Mouse (Mus musculus): Measurements from ENCODE around the gene Chst13. TPM values are rescaled to one million over a fixed set of nuclear protein-coding genes. Genes with fewer than 3 reads are reported as not detected.

Chst13 gene
- polyA plus RNA-seq, 1 experiment: 1.5 TPM

DNA sequence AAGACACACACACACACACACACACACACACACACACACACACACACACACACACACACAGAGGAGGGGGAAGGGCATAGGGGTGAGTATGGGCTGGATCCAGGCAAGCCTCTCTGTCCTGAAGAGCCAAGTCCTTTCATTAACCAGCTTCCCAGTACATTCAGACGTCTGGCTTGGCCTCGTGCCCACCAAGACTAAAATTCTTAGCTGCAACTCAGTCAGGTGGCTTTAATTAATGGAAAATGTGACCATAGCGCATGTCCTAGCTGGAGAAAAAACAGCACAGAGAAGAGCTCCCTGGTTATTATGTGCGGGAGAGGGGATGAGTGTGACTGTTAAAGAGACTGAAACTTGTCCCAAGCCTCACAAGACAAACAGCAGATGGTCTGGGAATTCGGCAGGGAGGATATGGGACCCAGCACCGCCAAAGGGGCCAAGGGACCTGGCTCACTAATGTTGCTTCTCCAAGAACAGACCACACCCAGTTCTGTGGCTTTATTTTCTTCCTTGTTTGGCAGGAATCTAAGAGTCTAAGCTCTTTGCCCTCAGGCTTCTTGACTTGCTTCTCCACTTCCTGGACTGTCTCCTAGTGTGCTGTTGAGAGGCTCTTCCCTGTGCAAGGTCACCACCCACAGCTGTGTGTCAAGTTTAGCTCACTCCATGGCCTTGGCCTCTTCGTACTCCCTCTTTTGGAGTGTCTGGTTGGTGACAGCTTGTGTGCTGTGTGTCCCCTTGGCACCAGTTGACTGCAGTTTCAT lies 35.2 kb upstream of the Chst13 start:
- peaks cover 13% of the 10 kb centered on the region; the same call in 1 of the 2 replicates for H3K4me1 ChIP-seq (ENCODE audit: control insufficient read depth, insufficient read depth, low read length)
- peak; percentile 80 for DNase-seq
- no peaks in the 10 kb centered on the region for H3K36me3 ChIP-seq (ENCODE audit: control insufficient read depth, insufficient read depth, low read length)
- H3K4me3 ChIP-seq (ENCODE audit: insufficient read depth, low read depth, low read length): no peak overlapping the region
- no peaks in the 10 kb centered on the region for H3K27me3 ChIP-seq (replicated peaks; ENCODE audit: control insufficient read depth, insufficient read depth, low read length)
- H3K27ac ChIP-seq (ENCODE audit: insufficient read depth, low read depth, low read length): peak overlapping the region; percentile 69
- WGBS: 17% methylated on average over 7 of the region's 7 CpGs
- TF ChIP-seq POLR2A (IDR thresholded peaks at IDR 0.05; ENCODE audit: low read depth, low read length): no peak
- no peak for TF ChIP-seq CTCF (conservative IDR thresholded peaks at IDR 0.05; ENCODE audit: insufficient read depth, insufficient read length, low read depth, low read length)

DNA sequence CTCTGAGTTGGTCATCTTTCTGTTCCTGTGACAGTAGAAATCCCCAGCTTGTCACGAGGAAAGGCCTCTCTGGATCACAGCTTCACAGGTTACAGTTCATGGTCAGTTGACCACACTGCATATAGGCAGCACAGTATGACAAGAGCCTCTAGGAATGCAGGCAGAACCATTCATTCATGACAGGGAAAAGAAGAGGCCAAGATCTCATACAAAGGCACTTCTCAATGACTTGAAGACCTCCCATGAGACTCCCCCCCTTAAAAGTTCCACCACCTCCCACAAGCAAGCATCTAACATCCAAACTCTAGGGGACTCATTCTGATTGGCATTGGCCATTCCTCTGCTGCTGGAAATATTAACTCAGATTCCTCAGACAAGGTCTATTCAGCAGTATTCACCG lies 34.5 kb upstream of the Chst13 start:
- Histone ChIP-seq H3K4me1 (ENCODE audit: control insufficient read depth, insufficient read depth, low read length) (peaks cover 13% of the 10 kb centered on the region; the same call in 1 of the 2 replicates), H3K27me3 (replicated peaks; ENCODE audit: control insufficient read depth, insufficient read depth, low read length) (no peaks in the 10 kb centered on the region), H3K36me3 (ENCODE audit: control insufficient read depth, insufficient read depth, low read length) (no peaks in the 10 kb centered on the region), H3K27ac (ENCODE audit: insufficient read depth, low read depth, low read length) (peak overlapping the region; percentile 69), H3K4me3 (ENCODE audit: insufficient read depth, low read depth, low read length) (no peak overlapping the region)
- no peak for DNase-seq
- TF ChIP-seq CTCF (conservative IDR thresholded peaks at IDR 0.05; ENCODE audit: insufficient read depth, insufficient read length, low read depth, low read length): no peak
- no peak for TF ChIP-seq POLR2A (IDR thresholded peaks at IDR 0.05; ENCODE audit: low read depth, low read length)
- WGBS: 31% methylated on average over 2 of the region's 2 CpGs

DNA sequence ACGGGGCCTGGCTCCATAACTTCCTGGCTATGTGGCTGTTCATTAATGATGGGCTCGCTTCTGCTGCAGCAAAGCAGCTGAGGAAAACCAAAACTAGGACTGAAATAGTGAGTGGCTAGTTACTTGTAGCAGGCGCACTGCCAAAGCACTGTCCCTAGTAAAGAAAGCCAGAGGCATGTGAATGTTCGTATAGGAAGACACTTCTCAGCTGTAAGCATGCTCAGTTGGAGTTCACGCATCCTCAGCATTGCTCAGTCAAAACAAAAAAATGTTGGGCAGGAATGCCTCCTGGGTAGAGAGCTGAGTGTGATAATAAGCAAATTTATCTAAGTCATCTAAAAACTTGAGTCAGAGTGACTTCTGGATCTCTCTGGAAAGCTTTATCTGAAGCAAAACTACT lies 33.2 kb upstream of the Chst13 start:
- 53% methylated on average over 5 of the region's 5 CpGs for WGBS

DNA sequence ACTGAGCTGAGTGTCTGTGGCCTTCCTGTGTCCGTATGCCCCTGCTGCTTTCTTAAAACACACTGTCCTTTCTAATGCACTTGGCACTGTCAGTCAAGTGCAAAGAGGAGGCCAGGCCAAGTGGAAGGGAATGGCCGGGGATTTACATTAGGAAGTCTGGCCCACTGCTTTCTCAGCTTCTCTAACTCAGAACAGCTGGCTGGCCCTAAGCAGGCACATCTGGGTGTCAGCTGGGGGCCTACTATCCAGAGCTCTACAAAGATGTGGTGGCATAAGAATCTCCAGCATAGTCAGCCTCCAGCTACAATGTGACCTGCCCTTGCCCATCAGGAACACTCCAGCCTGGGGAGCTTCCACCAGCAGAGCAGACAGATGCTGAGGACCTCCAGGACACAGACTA lies 25.0 kb upstream of the Chst13 start:
- WGBS: 87% methylated on average over 2 of the region's 2 CpGs
- no peaks in the 10 kb centered on the region for H3K4me1 ChIP-seq (ENCODE audit: control insufficient read depth, insufficient read depth, low read length)

More for the DNA sequence above, 33.2 kb upstream of the Chst13 start:
- TF ChIP-seq CTCF (conservative IDR thresholded peaks at IDR 0.05; ENCODE audit: insufficient read depth, insufficient read length, low read depth, low read length) (no peak), POLR2A (IDR thresholded peaks at IDR 0.05; ENCODE audit: low read depth, low read length) (no peak)
- Histone ChIP-seq H3K36me3 (ENCODE audit: control insufficient read depth, insufficient read depth, low read length) (no peaks in the 10 kb centered on the region), H3K4me3 (ENCODE audit: insufficient read depth, low read depth, low read length) (no peak overlapping the region), H3K27me3 (replicated peaks; ENCODE audit: control insufficient read depth, insufficient read depth, low read length) (no peaks in the 10 kb centered on the region), H3K27ac (ENCODE audit: insufficient read depth, low read depth, low read length) (no peak overlapping the region), H3K4me1 (ENCODE audit: control insufficient read depth, insufficient read depth, low read length) (peaks cover 13% of the 10 kb centered on the region; the same call in 1 of the 2 replicates)
- no peak for DNase-seq

DNA sequence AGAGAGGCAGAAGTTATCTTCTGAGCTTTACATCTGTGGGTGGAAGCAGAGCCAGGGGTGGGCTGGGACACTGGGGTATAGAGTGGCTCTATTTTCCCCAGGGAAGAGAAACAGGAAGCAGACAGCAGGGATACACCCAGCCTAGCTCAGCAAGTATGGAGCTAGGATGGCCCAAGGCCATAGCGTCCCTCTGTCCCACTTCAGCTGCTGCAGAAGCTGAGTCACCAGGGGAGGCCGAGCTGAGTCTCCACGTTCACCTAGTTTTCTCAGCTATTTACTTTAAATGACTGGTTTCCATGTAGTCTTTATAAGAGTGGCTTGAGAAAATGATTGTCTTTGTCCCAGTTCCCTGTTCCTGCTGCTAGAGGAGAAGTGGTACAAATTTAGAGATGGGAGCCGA lies 23.5 kb upstream of the Chst13 start:
- Histone ChIP-seq H3K27ac (ENCODE audit: insufficient read depth, low read depth, low read length) (no peak overlapping the region), H3K4me1 (ENCODE audit: control insufficient read depth, insufficient read depth, low read length) (no peaks in the 10 kb centered on the region), H3K4me3 (ENCODE audit: insufficient read depth, low read depth, low read length) (no peak overlapping the region), H3K36me3 (ENCODE audit: control insufficient read depth, insufficient read depth, low read length) (no peaks in the 10 kb centered on the region), H3K27me3 (replicated peaks; ENCODE audit: control insufficient read depth, insufficient read depth, low read length) (no peaks in the 10 kb centered on the region)
- TF ChIP-seq CTCF (conservative IDR thresholded peaks at IDR 0.05; ENCODE audit: insufficient read depth, insufficient read length, low read depth, low read length): no peak
- 74% methylated on average over 4 of the region's 4 CpGs for WGBS
- DNase-seq: no peak

More for the DNA sequence above, 25.0 kb upstream of the Chst13 start:
- H3K27me3 ChIP-seq (replicated peaks; ENCODE audit: control insufficient read depth, insufficient read depth, low read length): no peaks in the 10 kb centered on the region
- no peak overlapping the region for H3K4me3 ChIP-seq (ENCODE audit: insufficient read depth, low read depth, low read length)
- DNase-seq: no peak
- no peak for TF ChIP-seq CTCF (conservative IDR thresholded peaks at IDR 0.05; ENCODE audit: insufficient read depth, insufficient read length, low read depth, low read length)
- no peak for TF ChIP-seq POLR2A (IDR thresholded peaks at IDR 0.05; ENCODE audit: low read depth, low read length)
- H3K36me3 ChIP-seq (ENCODE audit: control insufficient read depth, insufficient read depth, low read length): no peaks in the 10 kb centered on the region
- no peak overlapping the region for H3K27ac ChIP-seq (ENCODE audit: insufficient read depth, low read depth, low read length)

DNA sequence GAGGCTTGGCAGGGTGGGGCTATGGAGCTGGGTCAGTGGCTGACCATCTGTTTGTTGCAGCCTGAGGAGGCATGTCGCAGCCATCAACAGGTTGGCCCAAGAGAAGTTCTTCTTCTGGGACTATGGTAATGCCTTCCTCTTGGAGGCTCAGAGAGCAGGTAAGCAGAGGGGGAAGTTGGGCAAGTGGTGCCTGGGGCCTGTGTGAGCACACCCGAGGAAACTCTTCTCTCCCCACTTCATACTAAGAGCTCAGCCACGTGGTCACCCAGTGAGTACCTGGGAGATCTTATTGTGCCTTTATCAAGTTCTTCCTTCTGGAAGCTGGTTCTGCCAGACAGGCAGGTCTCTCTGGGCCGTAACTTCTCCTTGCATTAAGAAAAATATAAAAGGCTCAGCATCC lies 22.2 kb upstream of the Chst13 start:
- Histone ChIP-seq H3K4me1 (ENCODE audit: control insufficient read depth, insufficient read depth, low read length) (no peaks in the 10 kb centered on the region), H3K4me3 (ENCODE audit: insufficient read depth, low read depth, low read length) (no peak overlapping the region), H3K36me3 (ENCODE audit: control insufficient read depth, insufficient read depth, low read length) (no peaks in the 10 kb centered on the region), H3K27ac (ENCODE audit: insufficient read depth, low read depth, low read length) (no peak overlapping the region), H3K27me3 (replicated peaks; ENCODE audit: control insufficient read depth, insufficient read depth, low read length) (no peaks in the 10 kb centered on the region)
- WGBS: 84% methylated on average over 4 of the region's 4 CpGs
- no peak for TF ChIP-seq POLR2A (IDR thresholded peaks at IDR 0.05; ENCODE audit: low read depth, low read length)
- no peak for TF ChIP-seq CTCF (conservative IDR thresholded peaks at IDR 0.05; ENCODE audit: insufficient read depth, insufficient read length, low read depth, low read length)
- no peak for DNase-seq

DNA sequence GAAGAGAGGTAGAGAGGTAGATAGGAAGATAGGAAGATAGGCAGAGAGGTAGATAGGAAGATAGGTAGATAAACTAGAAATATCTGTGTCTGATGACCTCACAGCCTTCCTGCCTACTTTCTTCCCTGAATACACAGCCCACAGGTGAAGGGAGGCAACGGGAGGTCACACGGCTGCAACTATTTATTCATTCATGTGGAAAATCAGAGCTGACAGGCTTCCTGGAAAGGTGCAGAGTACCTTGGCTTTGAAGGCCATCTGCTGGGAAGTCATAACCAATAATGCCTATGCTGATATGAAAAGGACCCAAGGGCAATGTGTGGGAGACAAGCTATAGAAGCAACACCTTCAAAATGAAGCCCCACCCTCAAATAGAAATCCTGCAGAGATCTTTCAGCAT lies 17.4 kb upstream of the Chst13 start:
- Histone ChIP-seq H3K4me3 (ENCODE audit: insufficient read depth, low read depth, low read length) (no peak overlapping the region), H3K27ac (ENCODE audit: insufficient read depth, low read depth, low read length) (no peak overlapping the region), H3K27me3 (replicated peaks; ENCODE audit: control insufficient read depth, insufficient read depth, low read length) (no peaks in the 10 kb centered on the region), H3K4me1 (ENCODE audit: control insufficient read depth, insufficient read depth, low read length) (no peaks in the 10 kb centered on the region), H3K36me3 (ENCODE audit: control insufficient read depth, insufficient read depth, low read length) (no peaks in the 10 kb centered on the region)
- TF ChIP-seq CTCF (conservative IDR thresholded peaks at IDR 0.05; ENCODE audit: insufficient read depth, insufficient read length, low read depth, low read length) (no peak), POLR2A (IDR thresholded peaks at IDR 0.05; ENCODE audit: low read depth, low read length) (no peak)
- DNase-seq: peak; percentile 18
- WGBS: 26% methylated on average over 2 of the region's 2 CpGs

All from kidney, adult 2 months (tissue).